In genomic region chr11:4451116-4451515, GRCm38 (mm10) we compare ENCODE assay signal across 9 mouse cellular contexts. TPM values are rescaled to one million over a fixed set of nuclear protein-coding genes. Genes with fewer than 3 reads are reported as not detected.
DNase-seq lines count a peak whose midpoint lies in the region; ATAC-seq and TF ChIP-seq lines count a peak whose summit lies in the region.
"Had no signal": no experiment of that assay in that cellular context is flagged by ENCODE, and none has a peak within 500 bp of the region (broad histone marks: within the 10 kb centered on the region; RNA-seq: fewer than 3 reads in every experiment).

No protein-coding gene starts in this region.

- H3K27ac ChIP-seq in kidney, adult 2 months (ENCODE audit: insufficient read depth, low read depth, low read length), result no peak overlapping the region
- H3K27ac ChIP-seq in kidney, embryonic 14.5 days (ENCODE audit: low read depth, low read length), result no peak overlapping the region
- no peak overlapping the region for H3K27ac ChIP-seq in intestine, embryonic 15.5 days
- no peak overlapping the region for H3K27ac ChIP-seq in limb, embryonic 14.5 days (replicated peaks; ENCODE audit: low read depth, low read length)
- H3K27ac ChIP-seq: heart, embryonic 13.5 days had no signal

- no peaks in the 10 kb centered on the region for H3K9me3 ChIP-seq in kidney, embryonic 14.5 days (ENCODE audit: control insufficient read depth, low read length)
- H3K9me3 ChIP-seq in intestine, embryonic 15.5 days, result no peaks in the 10 kb centered on the region
- H3K9me3 ChIP-seq in limb, embryonic 14.5 days (ENCODE audit: control insufficient read depth, low read length), result no peaks in the 10 kb centered on the region
- H3K9me3 ChIP-seq: heart, embryonic 13.5 days had no signal

- ATAC-seq in kidney, embryonic 14.5 days (ENCODE audit: low FRiP score, low TSS enrichment), result no peak
- ATAC-seq in Patski, result no peak
- peak; percentile 30; the same call in 1 of the 2 replicates for ATAC-seq in intestine, embryonic 15.5 days
- no peak for ATAC-seq in limb, embryonic 14.5 days (ENCODE audit: low FRiP score, low read depth)

- no peak overlapping the region for H3K4me3 ChIP-seq in kidney, adult 2 months (ENCODE audit: insufficient read depth, low read depth, low read length)
- no peak overlapping the region for H3K4me3 ChIP-seq in kidney, embryonic 14.5 days (ENCODE audit: low read length)
- no peak overlapping the region for H3K4me3 ChIP-seq in intestine, embryonic 15.5 days (replicated peaks)
- H3K4me3 ChIP-seq in limb, embryonic 14.5 days (replicated peaks; ENCODE audit: low read length), result no peak overlapping the region
- H3K4me3 ChIP-seq: heart, embryonic 13.5 days had no signal

- H3K36me3 ChIP-seq in kidney, adult 2 months (ENCODE audit: control insufficient read depth, insufficient read depth, low read length), result no peaks in the 10 kb centered on the region
- no peaks in the 10 kb centered on the region for H3K36me3 ChIP-seq in kidney, embryonic 14.5 days (ENCODE audit: control insufficient read depth, insufficient read depth, low read length)
- H3K36me3 ChIP-seq in intestine, embryonic 15.5 days, result no peaks in the 10 kb centered on the region
- H3K36me3 ChIP-seq in limb, embryonic 14.5 days (ENCODE audit: control insufficient read depth, insufficient read depth, low read length), result no peaks in the 10 kb centered on the region
- H3K36me3 ChIP-seq: heart, embryonic 13.5 days had no signal

- CTCF ChIA-PET in Patski (lab: Charles Lee), result interaction anchor here (1.0 to 2.3 kb wide), 8 partner anchors 9 to 317 kb away, joined by 3 to 16 read pairs (median 6); partner anchors contain the start of gene Rnf215

- no peak overlapping the region for H3K9ac ChIP-seq in kidney, embryonic 14.5 days (ENCODE audit: low read depth, low read length)
- H3K9ac ChIP-seq in intestine, embryonic 15.5 days, result no peak overlapping the region
- no peak overlapping the region for H3K9ac ChIP-seq in limb, embryonic 14.5 days (ENCODE audit: low read depth, low read length, severe bottlenecking)
- H3K9ac ChIP-seq: heart, embryonic 13.5 days had no signal

- 30% methylated on average over 9 of the region's 9 CpGs for WGBS in kidney, adult 2 months
- 23% methylated on average over 9 of the region's 9 CpGs for WGBS in kidney, embryonic 14.5 days
- WGBS in intestine, embryonic 15.5 days, result 25% methylated on average over 9 of the region's 9 CpGs
- WGBS in limb, embryonic 14.5 days, result 26% methylated on average over 9 of the region's 9 CpGs

- H3K4me1 ChIP-seq in kidney, adult 2 months (ENCODE audit: control insufficient read depth, insufficient read depth, low read length), result no peaks in the 10 kb centered on the region
- no peaks in the 10 kb centered on the region for H3K4me1 ChIP-seq in kidney, embryonic 14.5 days (ENCODE audit: control insufficient read depth, insufficient read depth, low read length)
- peaks cover 6% of the 10 kb centered on the region; the same call in 1 of the 2 replicates for H3K4me1 ChIP-seq in intestine, embryonic 15.5 days (replicated peaks)
- no peaks in the 10 kb centered on the region for H3K4me1 ChIP-seq in limb, embryonic 14.5 days (ENCODE audit: control insufficient read depth, insufficient read depth, low read length)

- peak; percentile 83 for TF ChIP-seq CTCF in kidney, adult 2 months (conservative IDR thresholded peaks at IDR 0.05; ENCODE audit: insufficient read depth, insufficient read length, low read depth, low read length)
- peak; percentile 93 for TF ChIP-seq CTCF in Patski (IDR thresholded peaks at IDR 0.05)

- H3K4me2 ChIP-seq in kidney, embryonic 14.5 days (replicated peaks; ENCODE audit: low read depth, low read length), result no peak overlapping the region
- H3K4me2 ChIP-seq in intestine, embryonic 15.5 days (replicated peaks), result no peak overlapping the region
- no peak overlapping the region for H3K4me2 ChIP-seq in limb, embryonic 14.5 days (replicated peaks; ENCODE audit: low read depth, low read length, severe bottlenecking)
- H3K4me2 ChIP-seq: heart, embryonic 13.5 days had no signal

- in situ Hi-C loops in Patski (cut with MboI; ENCODE audit: low pct_unique_long_range_greater_than_20kb), result no loop called here

- no peak for TF ChIP-seq POLR2A in kidney, adult 2 months (IDR thresholded peaks at IDR 0.05; ENCODE audit: low read depth, low read length)
- TF ChIP-seq POLR2A in limb, embryonic 14.5 days (IDR thresholded peaks at IDR 0.05; ENCODE audit: borderline replicate concordance, extremely low read depth, insufficient read depth, insufficient read length), result no peak

- POLR2A ChIA-PET in Patski (lab: Charles Lee), result no interaction called here

- no peaks in the 10 kb centered on the region for H3K27me3 ChIP-seq in kidney, adult 2 months (replicated peaks; ENCODE audit: control insufficient read depth, insufficient read depth, low read length)
- no peaks in the 10 kb centered on the region for H3K27me3 ChIP-seq in kidney, embryonic 14.5 days (ENCODE audit: control insufficient read depth, insufficient read depth, low read length)
- H3K27me3 ChIP-seq in Patski, result peaks cover 3% of the 10 kb centered on the region
- no peaks in the 10 kb centered on the region for H3K27me3 ChIP-seq in intestine, embryonic 15.5 days (replicated peaks)
- H3K27me3 ChIP-seq in limb, embryonic 14.5 days (ENCODE audit: control insufficient read depth, insufficient read depth, low read length), result no peaks in the 10 kb centered on the region
- H3K27me3 ChIP-seq: heart, embryonic 13.5 days had no signal

- peak; percentile 49 for DNase-seq in kidney, adult 2 months
- no peak for DNase-seq in Patski (ENCODE audit: low read depth, low spot score)
- peak; percentile 80 for DNase-seq in embryo, embryonic 10 days (ENCODE audit: low spot score)
- DNase-seq in limb, embryonic 14.5 days (ENCODE audit: low spot score), result peak; percentile 33
- peak; percentile 9 for DNase-seq in retina, adult 2 months (ENCODE audit: low read depth, low spot score)
- peak; percentile 29 for DNase-seq in urinary bladder, postnatal 25 days (ENCODE audit: low spot score)

RNA-seq across cellular contexts. Expression of gene Hormad2, which starts 10.2 kb away (rescaled TPM):
- not detected in 2 replicates for polyA plus RNA-seq in kidney, adult 2 months (2012; rRNA removed)
- polyA plus RNA-seq in kidney, embryonic 14.5 days (2014; fragmentation: Nextera tagmentation; extraction: Ambion mirVana), result 0.16 and 0.21 TPM in 2 replicates
- not detected for polyA plus RNA-seq in Patski (2021)
- polyA plus RNA-seq in intestine, embryonic 15.5 days (2015; fragmentation: Nextera tagmentation; extraction: Ambion mirVana), result 0.30 and 0.35 TPM in 2 replicates
- polyA plus RNA-seq in limb, embryonic 14.5 days (2012; rRNA removed), result 0.25 and 0.45 TPM in 2 replicates
- 0.23 TPM in 1 of 2 replicates, not detected in the other for polyA plus RNA-seq in limb, embryonic 14.5 days (2014; fragmentation: Nextera tagmentation; extraction: Ambion mirVana)
